ENCODE assay signal across 10 mouse cellular contexts in the genomic region with DNA sequence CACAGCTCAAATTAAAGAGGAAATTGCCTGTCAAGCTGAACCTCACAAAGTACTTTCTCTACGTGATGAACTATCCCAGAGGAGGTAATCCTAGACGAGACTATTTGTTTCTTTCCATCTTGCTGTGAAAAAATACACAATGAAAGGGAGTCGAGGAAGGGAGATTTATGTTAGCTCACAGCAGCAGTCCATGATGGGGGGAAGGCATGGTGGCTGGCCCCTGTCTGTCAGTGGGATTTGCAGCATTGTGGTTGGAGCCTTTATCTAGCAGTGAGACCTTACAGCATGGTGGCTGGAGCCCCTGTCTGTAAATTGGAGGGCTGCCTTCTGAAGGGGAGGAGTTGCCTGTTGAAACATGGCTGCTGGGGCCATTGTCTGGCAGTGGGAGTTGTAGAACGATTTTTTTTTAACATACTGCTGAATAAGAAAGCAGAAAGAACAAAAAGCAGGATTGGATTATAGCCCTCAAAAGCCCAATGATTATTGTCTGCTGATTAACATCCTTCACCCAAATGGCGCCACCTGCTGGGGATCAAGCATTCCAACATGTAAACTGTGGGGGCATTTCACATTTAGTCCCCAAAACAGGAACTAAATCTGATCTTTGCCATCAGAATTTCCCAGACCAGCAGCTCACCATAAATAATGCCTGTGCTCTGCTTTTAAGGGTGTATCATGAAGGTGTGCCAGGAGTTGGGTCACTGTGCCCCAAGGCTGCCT. TPM values are rescaled to one million over a fixed set of nuclear protein-coding genes. Genes with fewer than 3 reads are reported as not detected.
DNase-seq lines count a peak whose midpoint lies in the region; ATAC-seq and TF ChIP-seq lines count a peak whose summit lies in the region.
"Had no signal": no experiment of that assay in that cellular context is flagged by ENCODE, and none has a peak within 500 bp of the region (broad histone marks: within the 10 kb centered on the region; RNA-seq: fewer than 3 reads in every experiment).

No protein-coding gene starts in this region.

- no peak overlapping the region for H3K4me3 ChIP-seq in heart, adult 2 months
- H3K4me3 ChIP-seq in midbrain, postnatal 0 days (ENCODE audit: low read depth, low read length): no peak overlapping the region
- H3K4me3 ChIP-seq in midbrain, embryonic 15.5 days: no peak overlapping the region
- no peak overlapping the region for H3K4me3 ChIP-seq in neural tube, embryonic 12.5 days
- H3K4me3 ChIP-seq: hindbrain, embryonic 10.5 days; myocyte had no signal

- TF ChIP-seq CTCF in heart, adult 2 months (IDR thresholded peaks at IDR 0.05): peak; percentile 64
- TF ChIP-seq CTCF in midbrain, postnatal 0 days (IDR thresholded peaks at IDR 0.05): peak; percentile 65

- H3K4me1 ChIP-seq in heart, adult 2 months (ENCODE audit: control insufficient read depth, insufficient read depth, low read length): no peaks in the 10 kb centered on the region
- no peaks in the 10 kb centered on the region; the same call in 1 of the 2 replicates for H3K4me1 ChIP-seq in midbrain, postnatal 0 days (ENCODE audit: insufficient read depth, low read length)
- no peaks in the 10 kb centered on the region for H3K4me1 ChIP-seq in midbrain, embryonic 15.5 days
- no peaks in the 10 kb centered on the region for H3K4me1 ChIP-seq in neural tube, embryonic 12.5 days
- H3K4me1 ChIP-seq: hindbrain, embryonic 10.5 days had no signal

- WGBS in heart, adult 2 months: 64% methylated on average over 5 of the region's 5 CpGs
- 38% methylated on average over 5 of the region's 5 CpGs for WGBS in midbrain, postnatal 0 days
- WGBS in midbrain, embryonic 15.5 days: 46% methylated on average over 5 of the region's 5 CpGs
- 25% methylated on average over 5 of the region's 5 CpGs for WGBS in neural tube, embryonic 12.5 days

- no peak overlapping the region for H3K27ac ChIP-seq in heart, adult 2 months
- H3K27ac ChIP-seq in midbrain, postnatal 0 days (ENCODE audit: low read depth, low read length): no peak overlapping the region
- no peak overlapping the region for H3K27ac ChIP-seq in midbrain, embryonic 15.5 days
- no peak overlapping the region for H3K27ac ChIP-seq in neural tube, embryonic 12.5 days
- H3K27ac ChIP-seq: hindbrain, embryonic 10.5 days had no signal

- no peak for DNase-seq in heart, adult 2 months
- DNase-seq in heart, postnatal 4 days: no peak
- no peak for DNase-seq in midbrain, postnatal 0 days (ENCODE audit: low spot score)
- peak; percentile 61 for DNase-seq in ZHBTc4 (ENCODE audit: low read depth, low spot score)
- no peak for DNase-seq in left cerebral cortex, postnatal 25 days (ENCODE audit: low spot score in 2 of 2)
- no peak for DNase-seq in layer of hippocampus, adult 9-11 months

- no peaks in the 10 kb centered on the region for H3K9me3 ChIP-seq in midbrain, postnatal 0 days (ENCODE audit: low read length)
- no peaks in the 10 kb centered on the region for H3K9me3 ChIP-seq in midbrain, embryonic 15.5 days
- no peaks in the 10 kb centered on the region for H3K9me3 ChIP-seq in neural tube, embryonic 12.5 days
- H3K9me3 ChIP-seq: hindbrain, embryonic 10.5 days had no signal

- H3K36me3 ChIP-seq in heart, adult 2 months (ENCODE audit: control insufficient read depth, insufficient read depth, low read length): no peaks in the 10 kb centered on the region
- no peaks in the 10 kb centered on the region for H3K36me3 ChIP-seq in midbrain, postnatal 0 days (ENCODE audit: insufficient read depth, low read length)
- no peaks in the 10 kb centered on the region for H3K36me3 ChIP-seq in midbrain, embryonic 15.5 days (replicated peaks)
- no peaks in the 10 kb centered on the region for H3K36me3 ChIP-seq in neural tube, embryonic 12.5 days
- H3K36me3 ChIP-seq: hindbrain, embryonic 10.5 days had no signal

- TF ChIP-seq POLR2A in heart, adult 2 months (IDR thresholded peaks at IDR 0.05; ENCODE audit: insufficient read depth, low read depth, low read length): no peak

- intact Hi-C loops in heart, adult 2 months (cut with DNase I): no loop called here
- intact Hi-C loops in left cerebral cortex, postnatal 25 days (cut with DNase I): no loop called here

- no peak overlapping the region for H3K4me2 ChIP-seq in midbrain, postnatal 0 days (ENCODE audit: low read depth, low read length, poor library complexity, severe bottlenecking)
- H3K4me2 ChIP-seq in midbrain, embryonic 15.5 days: no peak overlapping the region
- no peak overlapping the region for H3K4me2 ChIP-seq in neural tube, embryonic 12.5 days (replicated peaks)

- TF ChIP-seq EP300 in heart, adult 2 months (IDR thresholded peaks at IDR 0.05; ENCODE audit: insufficient read depth, low read depth, low read length): no peak

- H3K27me3 ChIP-seq in heart, adult 2 months (ENCODE audit: control insufficient read depth, insufficient read depth, low read length): no peaks in the 10 kb centered on the region
- no peaks in the 10 kb centered on the region for H3K27me3 ChIP-seq in midbrain, postnatal 0 days (ENCODE audit: insufficient read depth, low read length)
- H3K27me3 ChIP-seq in midbrain, embryonic 15.5 days (replicated peaks): no peaks in the 10 kb centered on the region
- no peaks in the 10 kb centered on the region for H3K27me3 ChIP-seq in neural tube, embryonic 12.5 days (replicated peaks)

- H3K79me2 ChIP-seq in heart, adult 2 months (replicated peaks; ENCODE audit: control insufficient read depth, insufficient read depth, low read length): no peaks in the 10 kb centered on the region

- no peak overlapping the region for H3K9ac ChIP-seq in heart, adult 2 months (ENCODE audit: low read depth, low read length)
- H3K9ac ChIP-seq in midbrain, postnatal 0 days (replicated peaks; ENCODE audit: low read length, poor library complexity, severe bottlenecking): no peak overlapping the region
- no peak overlapping the region for H3K9ac ChIP-seq in midbrain, embryonic 15.5 days
- no peak overlapping the region for H3K9ac ChIP-seq in neural tube, embryonic 12.5 days

- ATAC-seq in midbrain, postnatal 0 days (ENCODE audit: low FRiP score): no peak; the same call in 1 of the 2 replicates
- ATAC-seq in midbrain, embryonic 15.5 days (replicated peaks): no peak
- peak; percentile 53; the same call in 1 of the 2 replicates for ATAC-seq in neural tube, embryonic 12.5 days (ENCODE audit: low FRiP score, low read depth)

RNA-seq across cellular contexts. Expression of gene Ripor2, which starts 54.0 kb away (rescaled TPM):
- total RNA-seq in heart, adult 2 months (2021): 1 to 10 TPM; 7.4 to 8.2 TPM
- polyA plus RNA-seq in heart, adult 2 months (2012; rRNA removed): 4.7 and 5.5 TPM in 2 replicates
- total RNA-seq in heart, postnatal 4 days (2021): 10 to 100 TPM; 25.4 to 27.5 TPM
- total RNA-seq in midbrain, postnatal 0 days (2014; rRNA removed): 48.8 and 57.4 TPM in 2 replicates
- 17.7 and 19.6 TPM in 2 replicates for polyA plus RNA-seq in midbrain, postnatal 0 days (2015; fragmentation: Nextera tagmentation; extraction: Ambion mirVana)
- polyA plus RNA-seq in midbrain, embryonic 15.5 days (2015; fragmentation: Nextera tagmentation; extraction: Ambion mirVana): 32.3 and 34.0 TPM in 2 replicates
- 14.8 and 16.5 TPM in 2 replicates for polyA plus RNA-seq in neural tube, embryonic 12.5 days (2016; fragmentation: Nextera tagmentation; extraction: Ambion mirVana)
- 10 to 100 TPM; 65.7 to 68.9 TPM for total RNA-seq in left cerebral cortex, postnatal 25 days (2021)
